Mouse (Mus musculus): Measurements from ENCODE around the gene 2200002D01Rik. TPM values are rescaled to one million over a fixed set of nuclear protein-coding genes. Genes with fewer than 3 reads are reported as not detected.
"Not testable (repeated sequence)": the region's sequence is repeated elsewhere in the genome, so short reads cannot be mapped to it uniquely, and the experiment has no call there.

The 2200002D01Rik gene
- total and polyA plus RNA-seq, 3 experiments: 0.22 TPM; not detected in 2

DNA sequence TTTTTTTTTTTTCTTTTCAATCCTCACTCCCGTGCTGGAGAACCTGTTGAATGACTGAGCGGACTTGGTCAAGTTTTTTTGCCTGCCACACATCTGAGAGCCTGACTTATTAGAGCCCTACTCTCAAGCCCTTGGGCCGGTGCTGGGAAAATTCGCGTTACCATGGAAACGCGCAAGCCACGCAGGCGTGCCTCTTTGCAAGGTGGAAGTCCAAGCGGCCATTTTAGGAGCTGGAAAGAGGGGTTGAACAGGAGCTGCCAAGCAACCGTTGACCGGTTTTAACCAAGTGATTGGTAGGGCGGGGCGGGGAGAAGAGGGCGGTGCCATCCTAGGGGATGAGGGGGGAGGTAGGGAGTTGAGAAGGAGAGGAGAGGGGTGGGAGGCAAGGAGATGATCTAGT is 33.4 kb downstream of the 2200002D01Rik start:
- DNase-seq (ENCODE audit: low spot score): no peak
- H3K9me3 ChIP-seq (replicated peaks): peaks cover 31% of the 10 kb centered on the region
- no peak for ATAC-seq (ENCODE audit: extremely low read depth, insufficient number of reproducible peaks, low FRiP score, poor library complexity, severe bottlenecking)

DNA sequence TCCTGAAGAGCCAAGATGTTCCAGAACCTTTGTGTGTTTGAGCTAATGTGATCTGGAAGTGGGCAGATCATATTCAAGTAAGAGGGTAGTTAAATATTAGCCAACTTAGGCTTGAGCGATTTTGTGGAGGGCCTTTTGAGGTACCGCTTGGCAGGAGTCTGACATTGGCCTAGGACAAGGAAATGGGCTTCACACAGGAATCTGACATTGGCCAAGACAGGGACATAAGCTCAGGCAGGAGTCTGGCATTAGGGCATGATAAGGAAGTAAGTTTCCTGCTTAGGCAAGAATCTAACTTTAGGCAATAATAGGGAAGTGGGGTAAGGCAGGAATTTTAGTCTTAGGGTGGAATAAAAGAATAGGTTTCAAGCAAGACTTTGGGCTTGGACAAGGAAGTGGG is 34.0 kb downstream of the 2200002D01Rik start:
- Histone ChIP-seq H3K4me3 (ENCODE audit: low read depth, low read length) (no peak overlapping the region), H3K27me3 (ENCODE audit: insufficient read depth, low read length) (no peaks in the 10 kb centered on the region; the same call in 1 of the 2 replicates), H3K36me3 (replicated peaks) (no peaks in the 10 kb centered on the region), H3K4me1 (ENCODE audit: insufficient read depth, low read depth, low read length) (peaks cover 17% of the 10 kb centered on the region), H3K9me3 (replicated peaks) (peaks cover 25% of the 10 kb centered on the region)
- DNase-seq (ENCODE audit: low spot score) (no peak), ATAC-seq (ENCODE audit: extremely low read depth, insufficient number of reproducible peaks, low FRiP score, poor library complexity, severe bottlenecking) (no peak)
- TF ChIP-seq POLR2AphosphoS5 (IDR thresholded peaks at IDR 0.05; ENCODE audit: insufficient replicate concordance, low read depth, low read length) (no peak), CTCF (IDR thresholded peaks at IDR 0.05; ENCODE audit: low read depth, low read length) (no peak), TAL1 (conservative IDR thresholded peaks at IDR 0.05; ENCODE audit: low read depth, low read length) (no peak), GATA2 (IDR thresholded peaks at IDR 0.05; ENCODE audit: borderline replicate concordance, low read depth, low read length) (no peak), GATA1 (IDR thresholded peaks at IDR 0.05; ENCODE audit: borderline replicate concordance, low read length) (no peak)

More for the DNA sequence above, 33.4 kb downstream of the 2200002D01Rik start:
- no peak overlapping the region for H3K4me3 ChIP-seq (ENCODE audit: low read depth, low read length)
- H3K36me3 ChIP-seq (replicated peaks): no peaks in the 10 kb centered on the region
- peaks cover 17% of the 10 kb centered on the region for H3K4me1 ChIP-seq (ENCODE audit: insufficient read depth, low read depth, low read length)
- TF ChIP-seq GATA1 (IDR thresholded peaks at IDR 0.05; ENCODE audit: borderline replicate concordance, low read length) (no peak), GATA2 (IDR thresholded peaks at IDR 0.05; ENCODE audit: borderline replicate concordance, low read depth, low read length) (no peak), TAL1 (conservative IDR thresholded peaks at IDR 0.05; ENCODE audit: low read depth, low read length) (no peak), POLR2AphosphoS5 (IDR thresholded peaks at IDR 0.05; ENCODE audit: insufficient replicate concordance, low read depth, low read length) (no peak), CTCF (IDR thresholded peaks at IDR 0.05; ENCODE audit: low read depth, low read length) (no peak)
- no peaks in the 10 kb centered on the region; the same call in 1 of the 2 replicates for H3K27me3 ChIP-seq (ENCODE audit: insufficient read depth, low read length)

DNA sequence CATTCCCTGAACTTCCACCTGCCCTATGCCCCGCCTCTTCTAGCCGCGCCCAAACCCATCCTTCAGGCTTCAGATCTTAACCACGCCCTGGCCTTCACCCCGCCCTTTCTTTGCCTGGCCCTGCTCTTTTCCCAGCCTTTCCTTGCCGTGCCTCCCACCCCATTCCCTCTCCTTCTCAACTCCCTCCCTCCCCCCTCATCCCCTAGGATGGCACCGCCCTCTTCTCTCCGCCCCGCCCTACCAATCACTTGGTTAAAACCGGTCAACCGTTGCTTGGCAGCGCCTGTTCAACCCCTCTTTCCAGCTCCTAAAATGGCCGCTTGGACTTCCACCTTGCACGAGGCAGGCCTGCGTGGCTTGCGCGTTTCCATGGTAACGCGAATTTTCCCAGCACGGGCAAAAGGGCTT is 34.6 kb downstream of the 2200002D01Rik start, which contains the start of gene Catsperg1:
Gene Catsperg1 (minus strand): TSS at position 361 of the 408 bp plus-strand sequence.
- Histone ChIP-seq H3K4me1 (ENCODE audit: insufficient read depth, low read depth, low read length) (peaks cover 17% of the 10 kb centered on the region), H3K9me3 (replicated peaks) (peaks cover 19% of the 10 kb centered on the region), H3K36me3 (replicated peaks) (no peaks in the 10 kb centered on the region), H3K4me3 (ENCODE audit: low read depth, low read length) (no peak within 1 kb of the TSS), H3K27me3 (ENCODE audit: insufficient read depth, low read length) (no peaks in the 10 kb centered on the region)
- ATAC-seq (ENCODE audit: extremely low read depth, insufficient number of reproducible peaks, low FRiP score, poor library complexity, severe bottlenecking) (no peak), DNase-seq (ENCODE audit: low spot score) (no peak)
- TF ChIP-seq GATA1 (IDR thresholded peaks at IDR 0.05; ENCODE audit: borderline replicate concordance, low read length): no peak
- no peak for TF ChIP-seq TAL1 (conservative IDR thresholded peaks at IDR 0.05; ENCODE audit: low read depth, low read length)
- TF ChIP-seq POLR2AphosphoS5 (IDR thresholded peaks at IDR 0.05; ENCODE audit: insufficient replicate concordance, low read depth, low read length): no peak

DNA sequence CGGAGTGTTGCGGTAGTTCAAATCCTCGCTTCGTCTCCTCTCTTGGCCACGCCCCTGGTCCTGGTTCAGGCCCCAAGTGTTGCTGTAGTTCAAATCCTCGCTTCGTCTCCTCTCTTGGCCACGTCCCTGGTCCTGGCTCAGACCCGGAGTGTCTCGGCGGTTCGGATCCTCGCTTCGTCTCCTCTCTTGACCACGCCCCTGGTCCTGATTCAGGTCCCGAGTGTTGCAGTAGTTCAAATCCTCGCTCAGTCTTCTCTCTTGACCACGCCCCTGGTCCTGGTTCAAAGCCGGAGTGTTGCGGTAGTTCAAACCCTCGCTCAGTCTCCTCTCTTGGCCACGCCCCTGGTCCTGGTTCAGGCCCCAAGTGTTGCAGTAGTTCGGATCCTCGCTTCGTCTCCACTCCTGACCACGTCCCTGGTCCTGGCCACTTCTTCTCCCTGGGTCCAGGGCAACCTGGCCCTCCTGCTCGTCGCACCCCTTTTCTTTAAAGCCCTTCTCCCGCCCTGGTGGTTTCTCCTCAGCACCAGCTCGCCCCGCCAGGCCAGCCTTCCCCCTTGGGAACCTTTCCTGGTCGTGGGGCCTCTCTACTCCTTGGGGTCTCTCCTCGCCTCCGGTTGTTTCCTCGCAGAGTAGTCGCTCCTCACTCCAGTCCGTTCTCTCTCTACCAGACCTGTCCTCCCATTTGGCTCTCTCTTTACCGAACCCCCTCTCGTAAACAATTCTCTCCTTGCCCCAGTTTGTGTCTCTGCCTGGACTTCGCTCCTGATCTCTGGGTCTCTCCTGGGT is 35.3 kb downstream of the 2200002D01Rik start:
- not testable (repeated sequence) for DNase-seq (ENCODE audit: low spot score); H3K4me3 ChIP-seq (ENCODE audit: low read depth, low read length)

DNA sequence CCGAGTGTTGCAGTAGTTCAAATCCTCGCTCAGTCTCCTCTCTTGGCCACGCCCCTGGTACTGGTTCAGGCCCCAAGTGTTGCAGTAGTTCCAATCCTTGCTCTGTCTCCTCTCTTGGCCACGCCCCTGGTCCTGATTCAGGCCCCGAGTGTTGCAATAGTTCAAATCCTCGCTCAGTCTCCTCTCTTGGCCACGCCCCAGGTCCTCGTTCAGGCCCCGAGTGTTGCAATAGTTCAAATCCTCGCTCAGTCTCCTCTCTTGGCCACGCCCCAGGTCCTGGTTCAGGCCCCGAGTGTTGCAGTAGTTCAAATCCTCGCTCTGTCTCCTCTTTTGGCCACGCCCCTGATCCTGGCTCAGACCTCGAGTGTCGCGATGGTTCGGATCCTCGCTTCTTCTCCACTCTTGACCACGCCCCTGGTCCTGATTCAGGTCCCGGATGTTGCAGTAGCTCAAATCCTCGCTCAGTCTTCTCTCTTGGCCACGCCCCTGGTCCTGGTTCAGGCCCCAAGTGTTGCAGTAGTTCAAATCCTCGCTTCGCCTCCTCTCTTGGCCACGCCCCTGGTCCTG is 36.0 kb downstream of the 2200002D01Rik start:
- ATAC-seq (ENCODE audit: extremely low read depth, insufficient number of reproducible peaks, low FRiP score, poor library complexity, severe bottlenecking) (no peak), DNase-seq (ENCODE audit: low spot score) (no peak)
- Histone ChIP-seq H3K9me3 (replicated peaks) (peaks cover 19% of the 10 kb centered on the region), H3K27me3 (ENCODE audit: insufficient read depth, low read length) (no peaks in the 10 kb centered on the region), H3K4me3 (ENCODE audit: low read depth, low read length) (peak overlapping the region; percentile 71), H3K36me3 (replicated peaks) (no peaks in the 10 kb centered on the region), H3K4me1 (ENCODE audit: insufficient read depth, low read depth, low read length) (peaks cover 17% of the 10 kb centered on the region)
- TF ChIP-seq GATA2 (IDR thresholded peaks at IDR 0.05; ENCODE audit: borderline replicate concordance, low read depth, low read length) (no peak), CTCF (IDR thresholded peaks at IDR 0.05; ENCODE audit: low read depth, low read length) (no peak), POLR2AphosphoS5 (IDR thresholded peaks at IDR 0.05; ENCODE audit: insufficient replicate concordance, low read depth, low read length) (no peak), GATA1 (IDR thresholded peaks at IDR 0.05; ENCODE audit: borderline replicate concordance, low read length) (no peak), TAL1 (conservative IDR thresholded peaks at IDR 0.05; ENCODE audit: low read depth, low read length) (no peak)

More for the DNA sequence above, 35.3 kb downstream of the 2200002D01Rik start:
- H3K36me3 ChIP-seq (replicated peaks); H3K27me3 ChIP-seq (ENCODE audit: insufficient read depth, low read length); ATAC-seq (ENCODE audit: extremely low read depth, insufficient number of reproducible peaks, low FRiP score, poor library complexity, severe bottlenecking): not testable (repeated sequence)
- Histone ChIP-seq H3K9me3 (replicated peaks) (peaks cover 19% of the 10 kb centered on the region), H3K4me1 (ENCODE audit: insufficient read depth, low read depth, low read length) (peaks cover 17% of the 10 kb centered on the region)

DNA sequence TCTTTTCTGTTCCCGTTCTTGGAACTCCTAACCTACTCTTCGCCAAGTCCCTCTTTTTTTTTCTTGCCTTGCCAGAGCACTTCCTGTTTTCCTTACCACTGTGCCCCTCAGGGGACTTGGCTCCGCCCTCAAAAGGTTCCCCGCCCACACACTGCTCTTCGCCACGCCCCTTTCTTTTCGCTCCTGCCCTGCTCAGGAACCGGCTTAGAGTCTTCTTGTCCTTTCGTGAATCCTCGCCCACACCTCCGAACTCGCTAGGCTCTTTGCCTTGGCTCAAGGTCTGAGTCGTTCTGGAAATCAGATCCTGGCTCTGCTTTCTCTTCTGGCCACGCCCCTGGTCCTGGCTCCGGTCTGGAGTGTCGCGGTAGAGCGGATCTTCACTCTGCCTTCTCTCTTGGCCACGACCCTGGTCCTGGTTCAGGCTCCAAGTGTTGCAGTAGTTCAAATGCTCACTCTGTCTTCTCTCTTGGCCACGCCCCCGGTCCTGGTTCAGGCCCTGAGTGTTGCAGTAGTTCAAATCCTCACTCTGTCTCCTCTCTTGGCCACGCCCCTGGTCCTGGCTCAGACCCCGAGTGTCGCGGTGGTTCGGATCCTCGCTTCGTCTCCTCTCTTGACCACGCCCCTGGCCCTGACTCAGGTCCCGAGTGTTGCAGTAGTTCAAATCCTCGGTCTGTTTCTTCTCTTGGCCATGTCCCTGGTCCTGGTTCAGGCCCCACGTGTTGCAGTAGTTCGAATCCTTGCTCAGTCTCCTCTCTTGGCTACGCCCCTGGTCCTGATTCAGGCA is 36.7 kb downstream of the 2200002D01Rik start:
- Histone ChIP-seq H3K9me3 (replicated peaks) (peaks cover 15% of the 10 kb centered on the region), H3K36me3 (replicated peaks) (no peaks in the 10 kb centered on the region), H3K4me3 (ENCODE audit: low read depth, low read length) (peak overlapping the region; percentile 71), H3K4me1 (ENCODE audit: insufficient read depth, low read depth, low read length) (peaks cover 17% of the 10 kb centered on the region), H3K27me3 (ENCODE audit: insufficient read depth, low read length) (peaks cover 3% of the 10 kb centered on the region; the same call in 1 of the 2 replicates)
- peak; percentile 83 for ATAC-seq (ENCODE audit: extremely low read depth, insufficient number of reproducible peaks, low FRiP score, poor library complexity, severe bottlenecking)
- no peak for TF ChIP-seq POLR2AphosphoS5 (IDR thresholded peaks at IDR 0.05; ENCODE audit: insufficient replicate concordance, low read depth, low read length)
- TF ChIP-seq GATA1 (IDR thresholded peaks at IDR 0.05; ENCODE audit: borderline replicate concordance, low read length): no peak
- TF ChIP-seq CTCF (IDR thresholded peaks at IDR 0.05; ENCODE audit: low read depth, low read length): no peak
- no peak for TF ChIP-seq TAL1 (conservative IDR thresholded peaks at IDR 0.05; ENCODE audit: low read depth, low read length)
- no peak for TF ChIP-seq GATA2 (IDR thresholded peaks at IDR 0.05; ENCODE audit: borderline replicate concordance, low read depth, low read length)
- peak; percentile 76 for DNase-seq (ENCODE audit: low spot score)

DNA sequence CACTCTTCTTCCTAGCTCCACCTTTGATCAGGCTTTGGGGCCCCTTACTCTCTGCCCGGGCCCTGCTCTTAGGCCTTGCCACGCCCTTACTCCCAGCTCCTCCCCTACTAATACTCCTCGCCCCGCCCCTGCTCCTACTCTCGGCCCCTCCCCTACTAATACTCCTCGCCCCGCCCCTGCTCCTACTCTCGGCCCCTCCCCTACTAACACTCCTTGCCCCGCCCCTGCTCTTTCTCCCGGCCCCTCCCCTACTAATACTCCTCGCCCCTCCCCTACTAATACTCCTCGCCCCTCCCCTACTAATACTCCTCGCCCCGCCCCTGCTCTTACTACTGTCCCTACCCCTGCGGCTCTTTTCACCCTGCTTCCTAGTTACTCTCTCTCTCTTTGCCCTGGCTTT is 37.3 kb downstream of the 2200002D01Rik start:
- H3K9me3 ChIP-seq (replicated peaks): peaks cover 15% of the 10 kb centered on the region
- not testable (repeated sequence) for DNase-seq (ENCODE audit: low spot score); H3K36me3 ChIP-seq (replicated peaks); H3K27me3 ChIP-seq (ENCODE audit: insufficient read depth, low read length)
- peaks cover 17% of the 10 kb centered on the region for H3K4me1 ChIP-seq (ENCODE audit: insufficient read depth, low read depth, low read length)
- ATAC-seq (ENCODE audit: extremely low read depth, insufficient number of reproducible peaks, low FRiP score, poor library complexity, severe bottlenecking): peak; percentile 62
- H3K4me3 ChIP-seq (ENCODE audit: low read depth, low read length): peak overlapping the region; percentile 71

Measured in G1E (cell line).